Mouse (Mus musculus): ENCODE data around the gene Igsf1.

Gene Igsf1

GRCm38 (mm10) chrX:49797213-49798019 is at the start of gene Igsf1:
Gene Igsf1, minus strand, starts transcription at chrX:49797749.
- no peak for DNase-seq (ENCODE audit: extremely low spot score, low read depth, low spot score)

GRCm38 (mm10) chrX:49770828-49771227 is 26.7 kb downstream of the Igsf1 start:
- DNase-seq (ENCODE audit: extremely low spot score, low read depth, low spot score): no peak

- DNase-seq (ENCODE audit: extremely low spot score, low read depth, low spot score): no peak
Measured at GRCm38 (mm10) chrX:49745192-49745591, 52.4 kb downstream of the Igsf1 start.

GRCm38 (mm10) chrX:49734959-49735358 is 62.6 kb downstream of the Igsf1 start, which contains the start of gene Olfr1321:
Gene Olfr1321, minus strand, starts transcription at chrX:49735059.
- DNase-seq (ENCODE audit: extremely low spot score, low read depth, low spot score): no peak
